Mouse (Mus musculus) testis, adult 2 months (tissue): Measurements from ENCODE around the gene Ppm1m. TPM values are rescaled to one million over a fixed set of nuclear protein-coding genes. Genes with fewer than 3 reads are reported as not detected.

Experiments used
- H3K27ac ChIP-seq: fragments of 200-500 bp; 2 replicates; pipeline ENCODE4 v1.5.1; 2012; ENCODE audit warnings: low read depth, low read length; ENCODE audit not compliant: control insufficient read depth, insufficient read depth
- H3K27me3 ChIP-seq: fragments of 200-500 bp; 2 replicates; pipeline ENCODE4 v1.6.1; 2012; ENCODE audit warnings: mild to moderate bottlenecking, low read length, moderate library complexity; ENCODE audit not compliant: control insufficient read depth, insufficient read depth
- H3K36me3 ChIP-seq: fragments of 200-500 bp; 2 replicates; pipeline ENCODE4 v1.6.1; 2012; ENCODE audit warnings: mild to moderate bottlenecking, low read length; ENCODE audit not compliant: control insufficient read depth, insufficient read depth
- H3K4me1 ChIP-seq: fragments of 200-500 bp; 2 replicates; pipeline ENCODE4 v1.6.1; 2012; ENCODE audit warnings: low read length; ENCODE audit not compliant: control insufficient read depth, insufficient read depth
- H3K4me3 ChIP-seq: fragments of 200-500 bp; 2 replicates; pipeline ENCODE4 v1.5.1; 2012; ENCODE audit warnings: low read depth, mild to moderate bottlenecking, low read length, moderate library complexity, mixed read lengths; ENCODE audit not compliant: control insufficient read depth
- CTCF ChIP-seq: fragments of 200-500 bp; IDR thresholded peaks from 2 replicates; pipeline ENCODE4 v1.5.1; 2012; ENCODE audit warnings: low read depth, mild to moderate bottlenecking, inconsistent platforms, low read length, moderate library complexity; ENCODE audit not compliant: control insufficient read depth, insufficient read depth, insufficient replicate concordance
- POLR2A ChIP-seq: fragments of 200-500 bp; IDR thresholded peaks from 2 replicates; pipeline ENCODE4 v1.6.1; 2012; ENCODE audit warnings: low read depth, mild to moderate bottlenecking, inconsistent platforms, low read length, moderate library complexity; ENCODE audit not compliant: control insufficient read depth
- polyA plus RNA-seq: library from polyadenylated mRNA; depleted of rRNA; stranded (reverse); fragments of >200 nt; gene quantifications from 2 replicates; pipeline ENCODE4 v1.2.3, GENCODE M21; 2012

Ppm1m gene
- polyA plus RNA-seq, 1 experiment: 40.6 TPM

DNA sequence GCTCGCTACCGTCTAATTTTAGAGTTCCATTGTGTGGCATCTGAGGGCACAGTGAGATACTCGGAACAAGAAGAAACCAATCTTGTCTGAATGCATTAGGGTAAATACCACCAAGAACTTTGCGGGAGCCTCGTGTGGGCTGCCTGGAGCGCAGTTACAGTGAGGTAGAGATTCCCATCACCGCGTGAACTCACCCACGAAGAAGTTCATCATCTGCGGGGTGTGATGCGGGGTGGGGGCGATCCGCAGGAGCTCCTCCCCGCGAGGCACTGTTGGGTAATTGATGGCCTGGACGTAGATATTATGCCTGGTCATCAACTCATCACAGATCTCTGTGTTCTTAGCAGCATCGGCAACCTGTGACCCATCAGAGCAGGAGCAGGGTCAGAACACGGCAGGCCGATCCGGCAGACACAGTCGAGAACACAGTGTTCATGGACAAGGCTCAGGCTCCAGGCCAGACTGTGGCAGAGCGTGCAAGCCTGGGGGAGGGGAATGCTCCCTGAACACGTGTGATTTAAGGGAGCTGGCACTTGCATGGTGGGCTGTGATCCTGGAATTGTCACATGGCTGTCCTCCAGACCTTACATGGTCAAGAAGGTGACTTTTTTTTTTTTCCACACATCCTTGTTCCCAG, 35.8 kb upstream of the Ppm1m start:
- H3K4me1 ChIP-seq: peaks cover 2% of the 10 kb centered on the region; the same call in 1 of the 2 replicates
- no peak overlapping the region for H3K4me3 ChIP-seq
- no peaks in the 10 kb centered on the region; the same call in 1 of the 2 replicates for H3K36me3 ChIP-seq
- peak; percentile 31; the same call in 1 of the 2 replicates for TF ChIP-seq POLR2A
- TF ChIP-seq CTCF: no peak
- H3K27ac ChIP-seq: peak overlapping the region; percentile 44
- H3K27me3 ChIP-seq: no peaks in the 10 kb centered on the region

DNA sequence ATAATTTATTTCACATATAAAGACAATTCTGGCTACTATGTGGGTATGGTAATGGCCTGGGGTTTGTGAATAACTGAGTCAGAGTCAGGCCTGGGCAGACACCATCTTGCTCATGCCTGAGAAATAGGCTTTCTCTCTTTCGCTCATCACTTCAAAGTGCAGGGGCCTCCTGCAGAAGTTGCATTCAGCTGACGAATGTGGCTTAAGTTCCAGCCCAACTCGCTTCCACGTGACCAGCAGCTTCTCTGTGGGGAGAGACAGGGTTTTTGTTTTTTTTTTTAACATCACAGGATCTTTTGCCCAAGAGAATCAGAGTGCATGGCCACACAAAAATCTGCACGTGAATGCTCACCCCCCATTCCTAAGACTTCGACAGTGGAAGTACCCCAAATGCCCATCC, 34.4 kb upstream of the Ppm1m start:
- H3K4me1 ChIP-seq: peaks cover 2% of the 10 kb centered on the region; the same call in 1 of the 2 replicates
- no peak overlapping the region for H3K27ac ChIP-seq
- TF ChIP-seq POLR2A (no peak), CTCF (no peak)
- no peak overlapping the region for H3K4me3 ChIP-seq
- H3K27me3 ChIP-seq: no peaks in the 10 kb centered on the region
- no peaks in the 10 kb centered on the region; the same call in 1 of the 2 replicates for H3K36me3 ChIP-seq

DNA sequence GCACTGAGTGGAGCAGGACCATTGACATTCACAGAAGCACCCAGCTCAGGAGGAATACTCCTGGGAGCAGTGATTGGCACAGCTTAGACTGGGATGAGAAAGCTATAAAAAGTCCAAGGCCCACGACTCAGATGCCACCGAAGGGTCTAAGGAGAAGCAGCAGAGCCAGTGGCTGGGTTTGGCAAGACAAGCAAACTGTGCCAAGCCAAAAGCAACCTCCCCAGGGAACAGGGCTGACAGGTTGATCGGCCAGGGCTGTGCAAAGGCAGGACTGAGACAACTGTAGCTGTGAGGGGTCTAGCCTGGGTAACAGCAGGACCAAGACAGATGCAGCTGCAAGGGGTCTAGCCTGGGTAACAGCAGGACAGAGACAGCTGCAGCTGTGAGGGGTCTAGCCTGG, 33.4 kb upstream of the Ppm1m start:
- Histone ChIP-seq H3K27me3 (no peaks in the 10 kb centered on the region), H3K4me1 (peaks cover 2% of the 10 kb centered on the region; the same call in 1 of the 2 replicates), H3K27ac (peak overlapping the region; percentile 37; the same call in 1 of the 2 replicates), H3K36me3 (no peaks in the 10 kb centered on the region; the same call in 1 of the 2 replicates), H3K4me3 (no peak overlapping the region)
- TF ChIP-seq CTCF (no peak), POLR2A (no peak)

DNA sequence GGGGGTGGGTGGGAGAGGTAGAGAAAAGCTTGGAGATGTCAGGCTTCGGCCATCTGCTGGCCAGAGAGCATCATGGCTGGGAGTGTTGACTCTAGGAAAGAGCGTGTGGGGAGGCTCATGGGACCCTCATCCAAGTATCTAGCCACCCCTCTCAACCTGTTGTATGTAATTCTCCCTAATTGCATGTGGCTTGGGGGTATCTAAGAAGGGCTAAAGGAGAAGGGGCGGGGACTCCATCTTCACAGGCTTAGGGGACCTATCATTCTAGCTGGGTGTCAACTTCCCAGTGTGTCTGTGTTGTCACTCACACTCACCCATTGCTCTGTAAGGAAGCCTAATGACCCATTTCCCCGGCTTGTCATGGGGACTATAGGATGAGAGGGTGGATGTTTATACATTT, 32.3 kb upstream of the Ppm1m start:
- Histone ChIP-seq H3K27ac (no peak overlapping the region), H3K4me1 (peaks cover 2% of the 10 kb centered on the region; the same call in 1 of the 2 replicates), H3K4me3 (no peak overlapping the region), H3K36me3 (no peaks in the 10 kb centered on the region), H3K27me3 (no peaks in the 10 kb centered on the region)
- TF ChIP-seq CTCF: no peak
- no peak for TF ChIP-seq POLR2A

DNA sequence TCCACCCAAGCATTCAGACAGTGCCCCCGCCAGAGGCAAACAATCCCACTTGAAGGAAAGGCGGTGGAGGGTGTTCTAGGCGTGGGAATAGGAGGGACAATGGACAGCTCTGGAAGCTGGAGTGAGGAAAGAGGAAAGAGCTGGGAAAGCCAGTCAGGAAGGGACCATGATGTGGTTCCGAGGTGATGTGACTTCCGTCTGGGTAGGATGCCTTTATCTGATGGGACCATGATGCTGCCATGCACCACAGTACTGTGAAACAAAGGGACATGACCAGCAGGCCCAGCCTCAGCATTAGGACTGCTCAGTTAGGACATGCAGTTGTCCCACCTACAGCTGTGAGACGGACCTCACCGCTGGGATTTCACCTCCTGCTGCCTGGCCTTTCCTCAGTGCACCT, 31.7 kb upstream of the Ppm1m start:
- 0 out of 2 replicates have a peak overlapping the region, but pooled peaks have one; percentile 1 for H3K27ac ChIP-seq
- H3K4me3 ChIP-seq: no peak overlapping the region
- H3K27me3 ChIP-seq: no peaks in the 10 kb centered on the region
- H3K4me1 ChIP-seq: no peaks in the 10 kb centered on the region; the same call in 1 of the 2 replicates
- no peak for TF ChIP-seq POLR2A
- TF ChIP-seq CTCF: no peak
- no peaks in the 10 kb centered on the region for H3K36me3 ChIP-seq

DNA sequence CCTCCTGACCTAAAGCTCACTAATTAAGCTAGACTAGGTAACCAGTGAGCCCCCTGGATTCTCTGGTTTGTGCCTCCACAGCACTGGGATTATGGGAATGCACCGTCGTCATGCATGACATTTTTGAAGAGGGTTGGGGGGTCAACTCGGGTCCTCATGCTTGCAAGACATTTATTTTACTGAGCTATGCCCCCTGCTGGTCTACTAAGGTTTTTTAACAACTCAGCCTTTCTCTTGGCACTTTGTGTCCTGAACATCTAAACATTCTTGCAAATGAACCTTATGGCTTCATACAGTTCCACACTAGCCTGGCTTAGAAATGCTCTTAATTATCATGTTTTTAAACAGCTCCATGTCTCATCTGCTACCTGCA, 31.2 kb upstream of the Ppm1m start:
- TF ChIP-seq POLR2A (no peak), CTCF (0 out of 2 replicates have a peak, but pooled peaks have one; percentile 9)
- no peaks in the 10 kb centered on the region for H3K36me3 ChIP-seq

DNA sequence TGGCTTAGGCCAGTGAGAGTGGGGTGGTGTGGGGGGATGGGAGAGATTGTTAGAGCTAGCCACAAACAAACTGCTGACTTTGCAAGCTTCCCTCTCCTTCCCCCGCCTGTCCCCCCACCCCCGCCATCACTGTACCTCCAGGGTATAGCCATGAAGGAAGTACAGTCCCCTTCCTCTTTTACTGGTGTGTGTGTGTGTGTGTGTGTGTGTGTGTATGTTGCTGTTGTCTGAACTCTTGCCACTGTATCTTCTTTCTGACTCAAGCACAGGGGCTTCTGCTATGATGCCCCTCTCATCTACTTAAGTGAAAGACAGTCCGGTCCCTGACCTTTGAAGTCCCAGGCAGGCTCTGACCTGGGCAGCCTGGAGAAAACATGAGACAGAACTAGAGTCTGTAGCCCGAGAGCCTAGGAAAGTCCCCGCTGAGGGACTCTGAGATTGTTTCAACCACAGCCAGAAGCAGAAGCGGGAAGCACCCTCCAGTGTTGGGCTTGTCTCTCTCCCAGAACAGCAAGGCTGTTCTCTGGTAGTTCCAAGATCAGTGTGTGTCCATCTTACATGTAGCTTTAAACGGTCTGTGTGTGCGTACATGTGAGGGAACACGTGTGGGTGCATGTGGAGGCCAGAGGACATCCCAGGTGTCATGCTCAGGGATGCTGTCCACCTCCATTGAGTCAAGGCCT, 30.6 kb upstream of the Ppm1m start:
- no peak for TF ChIP-seq POLR2A
- no peak for TF ChIP-seq CTCF
- no peaks in the 10 kb centered on the region for H3K27me3 ChIP-seq
- no peaks in the 10 kb centered on the region for H3K36me3 ChIP-seq
- H3K4me1 ChIP-seq: peaks cover 7% of the 10 kb centered on the region
- H3K27ac ChIP-seq: peak overlapping the region; percentile 72
- H3K4me3 ChIP-seq: no peak overlapping the region

More for the DNA sequence above, 31.2 kb upstream of the Ppm1m start:
- peaks cover 4% of the 10 kb centered on the region for H3K4me1 ChIP-seq
- peak overlapping the region; percentile 72 for H3K27ac ChIP-seq
- H3K27me3 ChIP-seq: no peaks in the 10 kb centered on the region
- H3K4me3 ChIP-seq: no peak overlapping the region
